Mouse (Mus musculus): ENCODE data around the gene Mkks.

The Mkks gene

GRCm38 (mm10) chr2:136835882-136836281 lies 55.3 kb downstream of the Mkks start:
- DNase-seq (ENCODE audit: inconsistent ontology term): no peak

- no peak for DNase-seq (ENCODE audit: inconsistent ontology term)
Measured at GRCm38 (mm10) chr2:136834715-136835075, 56.5 kb downstream of the Mkks start.

DNA sequence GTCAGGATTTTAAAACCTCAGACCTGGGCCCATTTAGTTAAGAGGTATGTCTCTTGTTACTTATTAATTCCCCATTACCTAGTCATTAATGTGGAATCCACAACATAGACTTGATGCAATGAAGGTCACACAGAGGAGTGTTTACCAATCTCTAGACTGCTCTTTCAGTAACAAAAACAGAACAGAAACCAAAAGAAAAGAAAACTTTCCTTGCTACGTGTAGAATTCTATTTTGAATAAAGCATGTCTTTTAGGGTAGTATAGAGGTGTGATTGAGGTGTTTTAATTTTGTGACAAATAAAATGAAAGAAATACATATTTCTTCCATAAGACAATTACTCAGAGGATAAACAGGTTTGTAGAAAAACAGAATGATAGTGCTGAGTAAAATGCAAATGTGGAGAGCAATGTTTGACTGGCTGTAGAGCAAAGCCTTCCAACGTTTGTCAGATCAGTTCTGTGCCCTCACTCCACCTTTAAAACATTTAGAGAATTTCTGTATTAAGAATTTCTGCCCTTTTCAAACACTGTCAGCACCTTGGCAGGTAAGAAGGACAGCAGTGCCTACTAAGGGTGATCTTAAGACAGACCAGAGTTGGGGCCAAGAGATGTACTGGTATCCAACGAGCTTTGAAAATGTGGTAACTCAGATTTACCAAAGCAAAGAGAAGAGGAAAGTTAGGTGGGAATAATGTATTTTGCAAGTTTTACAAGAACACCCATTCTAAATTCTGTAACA lies 57.0 kb downstream of the Mkks start:
- no peak for DNase-seq (ENCODE audit: inconsistent ontology term)

DNA sequence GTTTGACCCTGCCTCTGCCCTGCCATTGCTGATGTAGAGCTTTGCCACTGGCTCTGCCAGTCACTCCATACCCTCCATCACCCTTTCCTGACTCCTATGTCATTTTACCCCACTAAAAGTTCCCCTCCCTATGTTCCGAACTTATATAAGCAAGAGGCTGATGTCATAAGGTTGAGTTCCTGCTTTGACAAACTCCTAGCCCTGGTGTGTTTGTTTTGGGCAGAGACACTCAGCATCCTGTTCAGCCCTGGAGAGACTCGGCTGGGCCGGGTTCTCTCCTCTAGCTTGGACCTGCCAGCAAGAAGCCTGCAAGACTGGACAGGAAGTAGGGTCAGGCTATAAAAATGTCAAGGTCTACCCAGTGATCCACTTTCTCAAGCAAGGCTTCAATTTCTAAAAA lies 58.3 kb downstream of the Mkks start:
- DNase-seq (ENCODE audit: inconsistent ontology term): no peak

- no peak for DNase-seq (ENCODE audit: inconsistent ontology term)
Measured at GRCm38 (mm10) chr2:136827612-136828011, 63.6 kb downstream of the Mkks start.

Data from Muller cell, postnatal 12 days (primary cell).